In the genomic region with DNA sequence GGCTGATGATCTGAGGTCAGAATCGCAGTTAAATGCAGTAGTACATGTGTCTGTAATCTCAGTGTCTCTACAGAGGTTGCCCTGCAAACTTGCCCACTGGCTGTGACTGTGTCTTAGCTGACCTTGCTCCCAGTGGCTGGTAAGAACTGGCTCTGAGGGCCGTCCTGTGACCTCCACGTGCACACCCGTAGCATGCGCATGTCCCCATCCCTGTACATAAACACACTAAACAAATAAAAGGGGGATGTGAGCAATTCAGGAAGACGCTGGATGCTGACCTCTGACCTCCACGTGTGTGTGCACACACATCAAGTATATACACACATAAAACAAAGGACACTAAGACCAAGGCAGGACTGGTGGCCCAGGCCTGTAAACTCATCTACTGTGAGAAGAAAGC, we compare ENCODE assay signal across 20 mouse cellular contexts. TPM values are rescaled to one million over a fixed set of nuclear protein-coding genes. Genes with fewer than 3 reads are reported as not detected.
A peak's percentile ranks its signal among the peaks of the same experiment; 100 is the strongest.
DNase-seq lines count a peak whose midpoint lies in the region; ATAC-seq lines count a peak whose summit lies in the region.
"Had no signal": no experiment of that assay in that cellular context is flagged by ENCODE, and none has a peak within 500 bp of the region (broad histone marks: within the 10 kb centered on the region; RNA-seq: fewer than 3 reads in every experiment).

No protein-coding gene starts in this region.

- ATAC-seq in kidney, embryonic 15.5 days (replicated peaks; ENCODE audit: low FRiP score), result no peak
- no peak for ATAC-seq in midbrain, embryonic 14.5 days (ENCODE audit: low FRiP score, low TSS enrichment)
- peak; percentile 62 for ATAC-seq in liver, embryonic 15.5 days (ENCODE audit: insufficient read depth)
- ATAC-seq in megakaryocyte progenitor cell, adult 5-6 weeks (replicated peaks; ENCODE audit: poor library complexity), result no peak
- ATAC-seq: activated CD4-positive, CD25-positive, alpha-beta regulatory T cell, adult 4 months; hindbrain, embryonic 16.5 days; intestine, postnatal 0 days; Patski had no signal

- 0 out of 2 replicates have a peak overlapping the region, but pooled peaks have one; percentile 18 for H3K27ac ChIP-seq in kidney, embryonic 15.5 days
- H3K27ac ChIP-seq in midbrain, embryonic 10.5 days (replicated peaks), result peak overlapping the region; percentile 13; the same call in 1 of the 2 replicates
- no peak overlapping the region for H3K27ac ChIP-seq in midbrain, embryonic 14.5 days (replicated peaks; ENCODE audit: low read depth, low read length)
- no peak overlapping the region for H3K27ac ChIP-seq in liver, embryonic 15.5 days (replicated peaks)
- H3K27ac ChIP-seq: forebrain, embryonic 10.5 days; neural tube, embryonic 12.5 days had no signal

- no peaks in the 10 kb centered on the region for H3K27me3 ChIP-seq in kidney, embryonic 15.5 days
- no peaks in the 10 kb centered on the region for H3K27me3 ChIP-seq in midbrain, embryonic 10.5 days (ENCODE audit: low read depth, poor library complexity, severe bottlenecking)
- no peaks in the 10 kb centered on the region for H3K27me3 ChIP-seq in midbrain, embryonic 14.5 days (ENCODE audit: control insufficient read depth, insufficient read depth, low read length)
- no peaks in the 10 kb centered on the region for H3K27me3 ChIP-seq in liver, embryonic 15.5 days
- H3K27me3 ChIP-seq: embryonic facial prominence, embryonic 15.5 days; heart, embryonic 15.5 days; neural tube, embryonic 12.5 days; Patski had no signal

- H3K36me3 ChIP-seq in kidney, embryonic 15.5 days, result no peaks in the 10 kb centered on the region
- no peaks in the 10 kb centered on the region for H3K36me3 ChIP-seq in midbrain, embryonic 10.5 days
- H3K36me3 ChIP-seq in midbrain, embryonic 14.5 days (ENCODE audit: control insufficient read depth, insufficient read depth, low read length), result no peaks in the 10 kb centered on the region
- H3K36me3 ChIP-seq in liver, embryonic 15.5 days (replicated peaks), result no peaks in the 10 kb centered on the region
- H3K36me3 ChIP-seq: embryonic facial prominence, embryonic 15.5 days; forebrain, embryonic 10.5 days; heart, embryonic 15.5 days; neural tube, embryonic 12.5 days had no signal

- H3K4me2 ChIP-seq in kidney, embryonic 15.5 days, result no peak overlapping the region
- H3K4me2 ChIP-seq in midbrain, embryonic 14.5 days (ENCODE audit: low read length), result no peak overlapping the region
- H3K4me2 ChIP-seq in liver, embryonic 15.5 days, result no peak overlapping the region
- H3K4me2 ChIP-seq: embryonic facial prominence, embryonic 15.5 days; heart, embryonic 15.5 days; midbrain, embryonic 11.5 days; neural tube, embryonic 12.5 days had no signal

- H3K9me3 ChIP-seq in kidney, embryonic 15.5 days (replicated peaks), result no peaks in the 10 kb centered on the region
- H3K9me3 ChIP-seq in midbrain, embryonic 10.5 days (replicated peaks), result no peaks in the 10 kb centered on the region
- no peaks in the 10 kb centered on the region for H3K9me3 ChIP-seq in midbrain, embryonic 14.5 days (ENCODE audit: control insufficient read depth, low read length)
- H3K9me3 ChIP-seq in liver, embryonic 15.5 days (replicated peaks), result no peaks in the 10 kb centered on the region
- H3K9me3 ChIP-seq: embryonic facial prominence, embryonic 15.5 days; forebrain, embryonic 10.5 days; heart, embryonic 15.5 days; neural tube, embryonic 12.5 days had no signal

- no peak for DNase-seq in kidney, postnatal 10 days
- DNase-seq in midbrain, embryonic 10.5 days (ENCODE audit: low spot score), result no peak
- no peak for DNase-seq in midbrain, embryonic 14.5 days
- no peak for DNase-seq in left cerebral cortex, postnatal 4 days
- DNase-seq: adrenal gland, postnatal 10 days; cerebellum, postnatal 10 days; layer of hippocampus, postnatal 36 days; right cerebral cortex, postnatal 4 days had no signal

- WGBS in kidney, embryonic 15.5 days, result 51% methylated on average over 7 of the region's 7 CpGs
- WGBS in midbrain, embryonic 10.5 days, result 77% methylated on average over 7 of the region's 7 CpGs
- WGBS in midbrain, embryonic 14.5 days, result 77% methylated on average over 7 of the region's 7 CpGs
- WGBS in liver, embryonic 15.5 days (ENCODE audit: insufficient replicate concordance), result 65% methylated on average over 7 of the region's 7 CpGs

- no peak overlapping the region for H3K9ac ChIP-seq in kidney, embryonic 15.5 days
- H3K9ac ChIP-seq in midbrain, embryonic 14.5 days (replicated peaks; ENCODE audit: low read length), result no peak overlapping the region
- no peak overlapping the region for H3K9ac ChIP-seq in liver, embryonic 15.5 days
- H3K9ac ChIP-seq: embryonic facial prominence, embryonic 15.5 days; heart, embryonic 15.5 days; neural tube, embryonic 12.5 days had no signal

- 0 out of 2 replicates have a peak, but pooled peaks cover 10% of the 10 kb centered on the region for H3K4me1 ChIP-seq in kidney, embryonic 15.5 days
- H3K4me1 ChIP-seq in midbrain, embryonic 10.5 days, result 0 out of 2 replicates have a peak, but pooled peaks cover 7% of the 10 kb centered on the region
- H3K4me1 ChIP-seq in midbrain, embryonic 14.5 days (ENCODE audit: control insufficient read depth, insufficient read depth, low read length), result no peaks in the 10 kb centered on the region
- 0 out of 2 replicates have a peak, but pooled peaks cover 4% of the 10 kb centered on the region for H3K4me1 ChIP-seq in liver, embryonic 15.5 days (replicated peaks)
- H3K4me1 ChIP-seq: neural tube, embryonic 12.5 days had no signal

- intact Hi-C loops in left cerebral cortex, postnatal 4 days (cut with DNase I), result loop anchor here (2.0 to 10.0 kb wide), 3 partner anchors 92 to 388 kb away; no protein-coding TSS in a partner anchor

- H3K4me3 ChIP-seq in kidney, embryonic 15.5 days (replicated peaks), result no peak overlapping the region
- H3K4me3 ChIP-seq in midbrain, embryonic 10.5 days, result no peak overlapping the region
- no peak overlapping the region for H3K4me3 ChIP-seq in midbrain, embryonic 14.5 days (replicated peaks; ENCODE audit: low read depth, low read length)
- no peak overlapping the region for H3K4me3 ChIP-seq in liver, embryonic 15.5 days (replicated peaks)
- H3K4me3 ChIP-seq: embryonic facial prominence, embryonic 15.5 days; forebrain, embryonic 10.5 days; heart, embryonic 15.5 days; neural tube, embryonic 12.5 days had no signal

RNA-seq across cellular contexts. Expression of a gene that starts 14.3 kb away (rescaled TPM):
- polyA plus RNA-seq in kidney, embryonic 15.5 days (2015; fragmentation: Nextera tagmentation; extraction: Ambion mirVana), result 67.1 and 68.3 TPM in 2 replicates
- 61.4 and 63.3 TPM in 2 replicates for polyA plus RNA-seq in midbrain, embryonic 10.5 days (2016; fragmentation: Nextera tagmentation; extraction: Ambion mirVana)
- polyA plus RNA-seq in midbrain, embryonic 14.5 days (2014; fragmentation: Nextera tagmentation; extraction: Ambion mirVana), result 64.4 and 67.8 TPM in 2 replicates
- 19.1 and 24.6 TPM in 2 replicates for polyA plus RNA-seq in liver, embryonic 15.5 days (2015; fragmentation: Nextera tagmentation; extraction: Ambion mirVana)
- 44.6 and 49.9 TPM in 2 replicates for total RNA-seq in megakaryocyte progenitor cell, adult 5-6 weeks (2015)
- total RNA-seq in megakaryocyte progenitor cell, adult 5-6 weeks (2017), result 32.1 and 35.8 TPM in 2 replicates
- 100 to 1,000 TPM; 118 to 120 TPM for total RNA-seq in left cerebral cortex, postnatal 4 days (2021)

Comparison
In these comparisons a context has a peak if more than half of its experiments do, and no peak if none do; other contexts are left out.
1. H3K27ac ChIP-seq: peak in kidney, embryonic 15.5 days (single experiment) and midbrain, embryonic 10.5 days (single experiment); none in midbrain, embryonic 14.5 days (single experiment) and liver, embryonic 15.5 days (single experiment).